Mouse (Mus musculus) olfactory bulb, adult 2 months (tissue): ENCODE data around the gene 4930519P11Rik. TPM values are rescaled to one million over a fixed set of nuclear protein-coding genes. Genes with fewer than 3 reads are reported as not detected.
A peak's percentile ranks its signal among the peaks of the same experiment; 100 is the strongest.

Experiments used
- H3K27ac ChIP-seq: fragments of 200-500 bp; 2 replicates; pipeline ENCODE4 v1.5.1; 2012; ENCODE audit warnings: low read depth, low read length; ENCODE audit not compliant: insufficient read depth
- H3K4me1 ChIP-seq: fragments of 200-500 bp; 2 replicates; pipeline ENCODE4 v1.6.1; 2012; ENCODE audit warnings: low read length; ENCODE audit not compliant: control insufficient read depth, insufficient read depth
- H3K4me3 ChIP-seq: fragments of 200-500 bp; 2 replicates; pipeline ENCODE4 v1.5.1; 2012; ENCODE audit warnings: mild to moderate bottlenecking, low read depth, low read length, moderate library complexity; ENCODE audit not compliant: insufficient read depth
- CTCF ChIP-seq: fragments of 200-500 bp; IDR thresholded peaks from 2 replicates; pipeline ENCODE4 v1.5.1; 2012; ENCODE audit warnings: low read depth, mild to moderate bottlenecking, low read length, moderate library complexity; ENCODE audit not compliant: insufficient read depth
- POLR2A ChIP-seq: fragments of 200-500 bp; IDR thresholded peaks from 2 replicates; pipeline ENCODE4 v1.6.1; 2012; ENCODE audit warnings: mild to moderate bottlenecking, low read depth, low read length, moderate library complexity; ENCODE audit not compliant: insufficient read depth
- WGBS: fragments of 180-500 bp; shearing (Covaris S2); methylation state at CpG from one replicate; pipeline ENCODE4 v1.1.7; 2018; 5-methylcytosine and 5-hydroxymethylcytosine counted together
- polyA plus RNA-seq: library from polyadenylated mRNA; stranded (reverse); fragments of >200 nt; gene quantifications from 2 replicates; pipeline ENCODE4 v1.2.4, GENCODE M21; 2012; ENCODE audit warnings: low replicate concordance; ENCODE audit not compliant: missing spikeins, insufficient read depth, insufficient read length

The 4930519P11Rik gene
- polyA plus RNA-seq, 1 experiment: not detected

GRCm38 (mm10) chr2:154580586-154580985 is 32.7 kb downstream of the 4930519P11Rik start:
- Histone ChIP-seq H3K4me3 (no peak overlapping the region), H3K27ac (no peak overlapping the region), H3K4me1 (peaks cover 38% of the 10 kb centered on the region)
- TF ChIP-seq CTCF (no peak), POLR2A (no peak)
- WGBS: 69% methylated on average over 8 of the region's 8 CpGs

- H3K4me3 ChIP-seq: no peak overlapping the region
- 86% methylated on average over 6 of the region's 6 CpGs for WGBS
- H3K4me1 ChIP-seq: peaks cover 19% of the 10 kb centered on the region
- H3K27ac ChIP-seq: no peak overlapping the region
- no peak for TF ChIP-seq POLR2A
- TF ChIP-seq CTCF: no peak
Observed at GRCm38 (mm10) chr2:154577744-154578067, 35.5 kb downstream of the 4930519P11Rik start.

- Histone ChIP-seq H3K27ac (no peak overlapping the region), H3K4me1 (peaks cover 19% of the 10 kb centered on the region), H3K4me3 (no peak overlapping the region)
- WGBS: 61% methylated on average over 12 of the region's 12 CpGs
- no peak for TF ChIP-seq CTCF
- no peak for TF ChIP-seq POLR2A
Observed at GRCm38 (mm10) chr2:154576876-154577743, 36.1 kb downstream of the 4930519P11Rik start.

- 70% methylated on average over 7 of the region's 7 CpGs for WGBS
- H3K4me1 ChIP-seq: peaks cover 12% of the 10 kb centered on the region
Observed at GRCm38 (mm10) chr2:154574271-154574670, 39.0 kb downstream of the 4930519P11Rik start.

GRCm38 (mm10) chr2:154572996-154573395 is 40.2 kb downstream of the 4930519P11Rik start:
- 87% methylated on average over 3 of the region's 3 CpGs for WGBS
- TF ChIP-seq POLR2A (no peak), CTCF (no peak)
- Histone ChIP-seq H3K27ac (no peak overlapping the region), H3K4me3 (no peak overlapping the region), H3K4me1 (peaks cover 19% of the 10 kb centered on the region)

More at GRCm38 (mm10) chr2:154574271-154574670, 39.0 kb downstream of the 4930519P11Rik start:
- H3K4me3 ChIP-seq: no peak overlapping the region
- no peak overlapping the region for H3K27ac ChIP-seq
- TF ChIP-seq CTCF (no peak), POLR2A (no peak)

GRCm38 (mm10) chr2:154571976-154572375 is 41.3 kb downstream of the 4930519P11Rik start:
- WGBS: 79% methylated on average over 8 of the region's 8 CpGs

GRCm38 (mm10) chr2:154571266-154571665 is 42.0 kb downstream of the 4930519P11Rik start:
- peaks cover 7% of the 10 kb centered on the region for H3K4me1 ChIP-seq
- H3K27ac ChIP-seq: no peak overlapping the region
- no peak for TF ChIP-seq CTCF
- TF ChIP-seq POLR2A: no peak
- H3K4me3 ChIP-seq: no peak overlapping the region
- 83% methylated on average over 4 of the region's 4 CpGs for WGBS

More at GRCm38 (mm10) chr2:154571976-154572375, 41.3 kb downstream of the 4930519P11Rik start:
- Histone ChIP-seq H3K4me1 (peaks cover 12% of the 10 kb centered on the region), H3K4me3 (no peak overlapping the region), H3K27ac (no peak overlapping the region)
- TF ChIP-seq POLR2A: no peak
- TF ChIP-seq CTCF: no peak

- TF ChIP-seq POLR2A (no peak), CTCF (no peak)
- WGBS: 56% methylated on average over 4 of the region's 4 CpGs
- Histone ChIP-seq H3K4me1 (peaks cover 7% of the 10 kb centered on the region), H3K27ac (no peak overlapping the region), H3K4me3 (no peak overlapping the region)
Observed at GRCm38 (mm10) chr2:154570666-154571065, 42.6 kb downstream of the 4930519P11Rik start.

GRCm38 (mm10) chr2:154569836-154570286 is 43.4 kb downstream of the 4930519P11Rik start, which contains the start of gene E2f1:
Gene E2f1 (minus strand): TSS chr2:154569892.
- Histone ChIP-seq H3K27ac (no peak within 1 kb of the TSS), H3K4me3 (peak within 1 kb of the TSS; percentile 85), H3K4me1 (peaks cover 7% of the 10 kb centered on the region)
- under 1% methylated on average over 44 of the region's 44 CpGs for WGBS
- TF ChIP-seq POLR2A (no peak), CTCF (peak; percentile 20; the same call in 1 of the 2 replicates)
